Mouse (Mus musculus) neural tube, embryonic 15.5 days (tissue): ENCODE measurements around the gene Ambra1. TPM values are rescaled to one million over a fixed set of nuclear protein-coding genes. Genes with fewer than 3 reads are reported as not detected.

Source experiments
- ATAC-seq: fragments of 200-750 bp; cut with Nextera tagmentation; 2 replicates; pipeline ENCODE4 v1.8.0; 2017; ENCODE audit warnings: mild to moderate bottlenecking, moderate TSS enrichment, moderate library complexity; ENCODE audit not compliant: low FRiP score
- H3K27ac ChIP-seq: fragments of 300-500 bp; sonication (generic); replicated peaks from 2 replicates; pipeline ENCODE4 v1.5.1; 2015; ENCODE audit warnings: mild to moderate bottlenecking, inconsistent platforms
- H3K27me3 ChIP-seq: fragments of 300-500 bp; sonication (generic); replicated peaks from 2 replicates; pipeline ENCODE4 v1.6.1; 2015; ENCODE audit warnings: inconsistent platforms
- H3K36me3 ChIP-seq: fragments of 300-500 bp; sonication (generic); 2 replicates; pipeline ENCODE4 v1.6.1; 2015; ENCODE audit warnings: inconsistent platforms
- H3K4me1 ChIP-seq: fragments of 300-500 bp; sonication (generic); 2 replicates; pipeline ENCODE4 v1.6.1; 2015; ENCODE audit warnings: inconsistent platforms
- H3K4me2 ChIP-seq: fragments of 300-500 bp; sonication (generic); 2 replicates; pipeline ENCODE4 v1.6.1; 2015; ENCODE audit warnings: inconsistent platforms, mild to moderate bottlenecking, moderate library complexity
- H3K4me3 ChIP-seq: fragments of 300-500 bp; sonication (generic); replicated peaks from 2 replicates; pipeline ENCODE4 v1.5.1; 2015; ENCODE audit warnings: mild to moderate bottlenecking, inconsistent platforms
- H3K9ac ChIP-seq: fragments of 300-500 bp; sonication (generic); replicated peaks from 2 replicates; pipeline ENCODE4 v1.6.1; 2015; ENCODE audit warnings: mild to moderate bottlenecking, inconsistent platforms
- H3K9me3 ChIP-seq: fragments of 300-500 bp; sonication (generic); replicated peaks from 2 replicates; pipeline ENCODE4 v1.6.1; 2016; ENCODE audit warnings: inconsistent platforms
- WGBS: fragments of 180-500 bp; shearing (Covaris S2); methylation state at CpG from one replicate; pipeline ENCODE4 v1.1.7; 2015; ENCODE audit warnings: mixed read lengths; 5-methylcytosine and 5-hydroxymethylcytosine counted together
- polyA plus RNA-seq: library from polyadenylated mRNA; unstranded; fragments of >200 nt; fragmentation: Nextera tagmentation; extraction: Ambion mirVana; gene quantifications from 2 replicates; pipeline ENCODE4 v1.2.1, GENCODE M21; 2015

The Ambra1 gene
- polyA plus RNA-seq, 1 experiment from 2014 or later, result 22.0 TPM

DNA sequence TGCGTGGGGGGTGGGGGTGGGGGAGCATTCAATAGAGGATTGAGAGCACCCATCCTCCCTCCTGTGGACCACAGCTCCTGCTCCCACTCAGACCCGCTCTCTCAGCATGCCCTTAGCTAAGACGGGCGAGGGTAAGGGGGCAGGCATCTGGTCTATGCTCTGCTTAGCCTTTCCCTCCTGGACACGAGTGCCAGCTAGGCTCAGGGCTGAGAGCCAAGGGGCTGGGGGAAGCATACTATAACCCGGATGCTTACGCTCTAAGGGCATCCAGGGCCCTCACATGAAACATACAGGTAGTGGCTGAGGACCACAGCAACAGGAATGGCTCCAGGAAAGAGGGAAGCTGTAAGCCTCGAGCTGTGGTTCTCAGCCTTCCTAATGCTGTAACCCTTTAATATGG is 228.1 kb downstream of the Ambra1 start:
- 83% methylated on average over 8 of the region's 8 CpGs for WGBS

DNA sequence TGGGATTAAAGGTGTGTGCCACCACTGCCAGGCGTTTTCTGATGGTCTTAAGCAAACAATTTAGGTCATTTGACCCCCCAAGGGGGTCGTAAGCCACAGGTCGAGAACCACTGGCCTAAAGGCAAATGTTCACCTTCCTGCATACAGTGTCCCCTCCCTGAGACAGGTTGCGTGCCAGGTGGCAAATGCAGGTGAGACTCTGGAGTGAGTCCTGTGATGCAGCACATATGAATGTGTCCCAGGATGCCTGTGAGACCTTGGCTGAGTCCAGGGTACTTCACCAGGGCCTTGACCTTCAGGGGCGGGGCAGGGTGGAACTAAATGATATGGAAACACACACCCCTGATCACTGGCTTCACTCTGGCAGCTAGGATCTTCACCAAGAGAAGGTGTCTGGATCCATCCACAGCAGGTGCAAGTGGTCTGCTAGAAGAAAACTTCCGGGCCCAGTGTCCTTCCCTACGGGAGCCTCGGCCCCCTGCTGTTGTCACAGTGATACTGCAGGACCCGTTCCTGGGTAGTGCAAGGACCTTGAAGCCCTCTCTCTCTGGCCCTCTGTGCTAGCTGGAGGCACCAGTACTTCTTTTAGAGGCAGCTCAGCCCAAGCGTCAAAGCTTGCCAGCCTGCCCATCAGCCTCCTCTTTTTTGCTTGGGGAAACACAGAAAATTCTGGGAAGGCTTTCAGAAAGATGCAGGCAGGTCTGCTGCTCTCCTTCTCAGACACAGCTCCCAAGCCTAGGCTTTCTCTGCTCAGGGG is 228.9 kb downstream of the Ambra1 start:
- no peak overlapping the region for H3K4me3 ChIP-seq
- H3K36me3 ChIP-seq, result no peaks in the 10 kb centered on the region
- no peak overlapping the region for H3K9ac ChIP-seq
- H3K9me3 ChIP-seq, result no peaks in the 10 kb centered on the region
- no peak overlapping the region for H3K27ac ChIP-seq
- no peak overlapping the region for H3K4me2 ChIP-seq
- no peak for ATAC-seq
- H3K4me1 ChIP-seq, result peaks cover 66% of the 10 kb centered on the region
- no peaks in the 10 kb centered on the region for H3K27me3 ChIP-seq
- 49% methylated on average over 10 of the region's 10 CpGs for WGBS

More for the DNA sequence above, 228.1 kb downstream of the Ambra1 start:
- H3K4me3 ChIP-seq, result no peak overlapping the region
- no peak overlapping the region for H3K9ac ChIP-seq
- no peaks in the 10 kb centered on the region for H3K36me3 ChIP-seq
- no peaks in the 10 kb centered on the region for H3K9me3 ChIP-seq
- peaks cover 72% of the 10 kb centered on the region for H3K4me1 ChIP-seq
- ATAC-seq, result no peak
- no peaks in the 10 kb centered on the region for H3K27me3 ChIP-seq
- no peak overlapping the region for H3K4me2 ChIP-seq
- no peak overlapping the region for H3K27ac ChIP-seq

DNA sequence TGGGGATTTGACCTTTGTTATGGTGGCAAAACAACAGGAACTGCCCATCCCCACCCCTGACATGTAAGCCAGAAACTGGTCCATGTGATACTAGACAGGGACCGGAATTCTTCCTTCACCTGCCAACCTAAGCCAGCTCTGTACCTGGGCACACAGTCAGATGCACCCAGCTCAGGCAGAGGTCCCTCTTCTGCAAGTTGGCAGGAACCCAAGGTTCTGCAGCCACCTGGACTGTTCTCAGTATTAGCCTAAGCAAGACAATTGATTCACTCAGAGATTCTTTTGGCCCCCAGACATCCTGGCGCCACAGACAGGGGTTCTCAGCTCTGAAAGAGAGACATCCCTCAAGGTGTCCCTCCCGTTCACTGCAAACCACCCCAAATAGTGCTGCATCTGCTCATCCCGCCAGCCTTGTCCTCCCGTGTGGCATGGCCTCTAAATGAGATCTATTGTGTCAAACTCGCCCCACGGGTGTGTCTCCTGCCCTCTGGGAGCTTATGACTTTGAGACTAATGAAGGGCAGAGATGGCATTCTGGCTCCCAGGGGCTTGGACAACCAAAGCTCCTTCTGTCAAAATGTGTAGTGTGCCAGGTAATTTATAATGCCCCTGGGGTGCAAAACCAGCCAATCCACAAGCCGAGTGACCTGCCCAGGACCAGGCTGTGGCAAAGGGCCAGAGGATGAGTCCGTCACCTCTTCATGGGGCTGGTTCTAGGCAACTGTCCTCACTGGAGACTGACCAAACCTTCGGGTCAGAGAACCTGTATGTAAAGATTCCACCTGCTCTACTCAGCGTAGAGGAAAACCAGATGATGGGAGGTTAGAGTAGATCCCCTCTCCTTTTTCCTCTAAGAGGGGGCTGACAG is 229.8 kb downstream of the Ambra1 start:
- Histone ChIP-seq H3K9me3 (no peaks in the 10 kb centered on the region), H3K36me3 (no peaks in the 10 kb centered on the region), H3K9ac (no peak overlapping the region; the same call in 1 of the 2 replicates), H3K27ac (no peak overlapping the region), H3K4me2 (no peak overlapping the region), H3K4me3 (no peak overlapping the region), H3K27me3 (no peaks in the 10 kb centered on the region), H3K4me1 (peaks cover 63% of the 10 kb centered on the region)
- no peak for ATAC-seq
- 55% methylated on average over 11 of the region's 11 CpGs for WGBS

DNA sequence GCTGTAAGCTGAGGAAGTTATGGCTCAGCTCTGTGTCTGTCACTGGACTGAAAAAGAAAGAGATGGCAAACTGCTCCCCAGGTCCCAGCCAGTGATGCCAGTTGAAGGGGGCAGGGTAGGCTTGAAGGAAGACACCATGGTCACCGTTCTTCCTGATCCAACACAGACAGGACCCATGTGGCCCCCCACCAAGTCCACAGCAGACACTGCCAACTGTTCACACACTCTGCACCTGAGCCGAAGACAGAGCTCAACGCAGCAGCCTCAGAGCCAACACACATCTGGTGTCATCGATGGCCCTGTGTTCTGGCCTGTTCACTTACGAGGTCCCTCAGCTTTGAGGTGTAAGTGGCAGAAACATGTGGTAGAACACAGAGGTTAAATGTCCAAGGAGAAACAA is 230.5 kb downstream of the Ambra1 start:
- Histone ChIP-seq H3K36me3 (no peaks in the 10 kb centered on the region), H3K27me3 (0 out of 2 replicates have a peak, but pooled peaks cover 4% of the 10 kb centered on the region), H3K27ac (no peak overlapping the region), H3K4me1 (peaks cover 58% of the 10 kb centered on the region), H3K4me2 (no peak overlapping the region), H3K4me3 (no peak overlapping the region), H3K9ac (no peak overlapping the region; the same call in 1 of the 2 replicates), H3K9me3 (no peaks in the 10 kb centered on the region)
- WGBS, result 81% methylated on average over 5 of the region's 5 CpGs
- no peak for ATAC-seq

DNA sequence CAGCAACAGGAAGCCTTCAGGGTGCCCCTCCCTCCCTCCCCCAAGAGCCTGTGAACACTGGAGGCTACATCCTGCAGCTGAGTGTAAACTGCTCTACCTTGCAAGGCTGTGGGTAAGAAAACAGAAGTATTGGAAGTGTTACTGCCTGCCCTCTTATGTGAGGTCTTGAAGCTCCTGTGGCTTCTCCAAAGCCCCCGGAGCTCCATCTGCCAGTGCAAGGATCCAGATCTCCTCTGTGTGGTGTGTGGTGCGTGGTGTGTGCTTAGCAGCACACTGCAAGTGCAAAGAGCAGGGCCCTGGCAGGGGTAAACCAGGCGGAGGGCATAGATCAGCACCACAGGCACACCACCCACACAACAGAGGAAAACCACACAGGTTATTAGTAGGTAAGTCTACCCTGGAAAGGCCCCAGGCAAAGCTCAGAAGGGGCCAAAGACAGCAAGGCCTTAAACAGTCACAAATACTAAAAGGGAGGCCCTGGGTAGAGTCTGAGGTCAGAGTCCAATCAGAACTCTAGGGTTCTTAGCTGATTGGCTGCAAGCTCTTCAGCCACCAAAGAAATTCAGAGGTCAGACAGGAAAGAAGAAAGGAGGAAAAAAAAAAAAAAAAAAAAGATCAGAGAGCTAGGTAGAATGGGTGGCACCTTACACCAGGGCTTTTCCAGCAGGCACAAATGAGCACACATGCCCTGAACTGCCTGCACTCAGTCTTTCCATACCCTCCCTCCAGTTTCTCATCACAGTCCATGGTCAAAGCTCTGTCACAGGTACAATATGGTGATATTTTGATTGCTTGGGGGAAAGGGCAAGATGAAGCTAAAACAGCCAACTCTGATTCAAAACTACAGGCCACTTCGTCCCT is 232.2 kb downstream of the Ambra1 start:
- peak overlapping the region; percentile 92 for H3K9ac ChIP-seq
- H3K9me3 ChIP-seq, result no peaks in the 10 kb centered on the region
- peak overlapping the region; percentile 86 for H3K4me2 ChIP-seq
- peak overlapping the region; percentile 89 for H3K4me3 ChIP-seq
- peaks cover 52% of the 10 kb centered on the region for H3K4me1 ChIP-seq
- H3K36me3 ChIP-seq, result no peaks in the 10 kb centered on the region
- 0 out of 2 replicates have a peak, but pooled peaks cover 6% of the 10 kb centered on the region for H3K27me3 ChIP-seq
- no peak for ATAC-seq
- H3K27ac ChIP-seq, result peak overlapping the region; percentile 77; the same call in 1 of the 2 replicates
- 58% methylated on average over 4 of the region's 4 CpGs for WGBS

DNA sequence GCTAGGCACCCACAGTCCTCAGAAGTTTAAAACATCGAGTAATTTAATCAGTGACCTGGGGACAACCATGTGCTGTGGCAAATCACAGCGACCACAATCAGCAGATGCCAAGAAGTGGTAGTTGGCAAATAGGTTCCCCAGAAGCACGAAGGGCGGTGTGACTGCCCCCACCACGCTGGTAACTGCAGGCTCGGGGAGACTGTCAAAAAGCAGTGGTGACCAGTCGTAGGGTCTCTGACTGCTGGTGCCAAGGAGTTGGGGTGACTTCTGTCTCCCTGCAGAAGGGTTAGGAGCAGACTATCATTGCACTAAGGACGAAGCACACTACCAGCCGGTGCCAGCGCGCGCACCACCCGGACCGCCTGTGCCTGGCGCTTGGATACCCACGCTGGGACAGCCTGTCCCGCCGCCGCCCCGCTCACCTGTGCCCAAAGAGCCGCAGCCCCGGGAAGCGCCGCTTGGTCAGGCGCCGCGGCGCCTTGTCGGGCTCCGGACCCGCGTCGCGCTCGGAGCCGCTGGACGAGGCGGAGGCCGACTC is 233.0 kb downstream of the Ambra1 start:
- peak overlapping the region; percentile 89 for H3K4me3 ChIP-seq
- H3K9me3 ChIP-seq, result no peaks in the 10 kb centered on the region
- 0 out of 2 replicates have a peak, but pooled peaks cover 6% of the 10 kb centered on the region for H3K27me3 ChIP-seq
- peak overlapping the region; percentile 86 for H3K4me2 ChIP-seq
- H3K36me3 ChIP-seq, result no peaks in the 10 kb centered on the region
- H3K27ac ChIP-seq, result peak overlapping the region; percentile 77
- peaks cover 44% of the 10 kb centered on the region for H3K4me1 ChIP-seq
- 0% methylated on average over 23 of the region's 39 CpGs for WGBS
- ATAC-seq, result peak; percentile 59
- peak overlapping the region; percentile 92 for H3K9ac ChIP-seq

DNA sequence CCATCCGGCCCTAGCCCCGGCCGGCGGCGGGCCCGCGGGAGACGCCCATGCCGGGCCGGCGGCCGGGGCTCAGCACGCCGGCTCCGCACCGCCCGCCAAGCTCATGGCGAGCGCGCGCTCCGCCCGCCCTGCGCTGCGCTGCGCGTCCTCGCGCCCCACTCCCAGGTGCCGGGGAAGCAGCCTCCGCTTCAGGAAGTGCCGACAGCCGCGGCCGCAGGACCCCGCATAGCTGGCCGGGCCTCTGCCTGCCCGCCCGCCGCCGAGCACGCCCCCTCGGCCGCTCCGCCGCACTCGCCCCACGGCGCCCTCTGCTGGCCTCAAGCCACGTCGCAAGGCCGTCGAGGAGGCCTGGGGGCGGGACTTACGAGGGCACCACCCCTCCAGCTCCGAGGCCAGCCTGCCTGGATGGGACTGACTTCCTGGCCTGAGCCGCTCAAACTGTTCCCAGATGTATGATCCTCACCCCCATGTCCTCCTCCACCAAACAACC is 233.6 kb downstream of the Ambra1 start:
- ATAC-seq, result peak; percentile 93
- 1% methylated on average over 37 of the region's 57 CpGs for WGBS
- Histone ChIP-seq H3K9ac (peak overlapping the region; percentile 92), H3K9me3 (no peaks in the 10 kb centered on the region), H3K27ac (peak overlapping the region; percentile 77), H3K4me2 (peak overlapping the region; percentile 86), H3K4me1 (peaks cover 42% of the 10 kb centered on the region), H3K4me3 (peak overlapping the region; percentile 89), H3K27me3 (0 out of 2 replicates have a peak, but pooled peaks cover 6% of the 10 kb centered on the region), H3K36me3 (no peaks in the 10 kb centered on the region)

DNA sequence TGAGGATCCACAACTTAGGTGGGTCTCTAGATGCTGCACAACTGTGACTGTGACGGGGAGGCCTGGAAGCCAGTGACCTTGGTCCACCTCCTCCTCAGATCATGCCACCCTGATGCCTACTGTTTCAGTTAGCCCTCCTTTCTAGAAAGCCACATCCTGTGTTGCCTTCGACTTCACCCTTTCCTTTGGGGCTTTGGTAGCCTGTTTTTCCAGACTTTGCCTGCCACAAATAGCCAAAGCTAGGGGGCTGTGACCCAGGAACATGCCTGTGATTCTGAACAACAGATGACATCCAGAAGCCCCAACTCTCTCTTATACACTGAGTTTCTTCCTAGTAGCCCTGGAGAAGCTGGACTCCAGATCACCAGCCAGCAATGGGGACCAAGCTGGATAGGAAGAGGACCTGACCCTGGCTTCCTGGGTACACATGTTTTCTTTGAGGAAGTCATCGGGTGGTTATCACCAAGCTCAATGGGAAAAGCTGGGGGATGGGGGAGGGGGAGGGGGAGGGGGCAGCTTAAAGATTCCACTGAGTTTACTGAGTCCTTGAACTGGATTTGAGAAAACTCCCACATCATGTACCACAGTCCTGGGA is 234.8 kb downstream of the Ambra1 start:
- peaks cover 30% of the 10 kb centered on the region for H3K4me1 ChIP-seq
- WGBS, result 81% methylated on average over 3 of the region's 3 CpGs
- H3K27me3 ChIP-seq, result 0 out of 2 replicates have a peak, but pooled peaks cover 6% of the 10 kb centered on the region
- no peaks in the 10 kb centered on the region for H3K36me3 ChIP-seq
- H3K4me2 ChIP-seq, result peak overlapping the region; percentile 28
- no peak overlapping the region for H3K27ac ChIP-seq
- no peak for ATAC-seq
- H3K9ac ChIP-seq, result no peak overlapping the region
- no peak overlapping the region for H3K4me3 ChIP-seq
- no peaks in the 10 kb centered on the region for H3K9me3 ChIP-seq

DNA sequence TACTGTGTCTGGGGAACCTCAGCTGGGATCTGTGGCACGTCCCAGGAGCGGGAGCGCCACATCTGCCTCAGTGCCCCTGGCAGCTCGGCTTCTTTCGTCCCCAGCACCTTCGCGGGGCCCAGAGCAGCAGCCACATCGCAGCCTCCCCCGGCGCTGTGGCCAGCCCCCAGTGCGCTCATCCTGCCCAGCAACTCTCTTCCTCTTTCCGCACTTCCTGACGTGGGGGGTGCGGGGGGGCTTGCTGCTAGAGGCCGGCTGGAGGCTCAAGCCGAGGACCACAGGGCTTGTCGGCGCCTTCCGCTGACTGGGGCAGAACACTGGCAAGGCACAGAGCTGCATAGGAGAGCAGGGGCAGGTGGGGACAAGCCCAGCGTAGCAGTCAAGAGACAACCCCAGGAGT is 235.5 kb downstream of the Ambra1 start:
- peak overlapping the region; percentile 28 for H3K4me2 ChIP-seq
- no peaks in the 10 kb centered on the region for H3K9me3 ChIP-seq
- H3K36me3 ChIP-seq, result no peaks in the 10 kb centered on the region
- H3K4me3 ChIP-seq, result peak overlapping the region; percentile 14
- H3K9ac ChIP-seq, result no peak overlapping the region
- H3K4me1 ChIP-seq, result peaks cover 23% of the 10 kb centered on the region
- 23% methylated on average over 20 of the region's 20 CpGs for WGBS
- no peak overlapping the region for H3K27ac ChIP-seq
- 0 out of 2 replicates have a peak, but pooled peaks cover 6% of the 10 kb centered on the region for H3K27me3 ChIP-seq
- no peak for ATAC-seq

DNA sequence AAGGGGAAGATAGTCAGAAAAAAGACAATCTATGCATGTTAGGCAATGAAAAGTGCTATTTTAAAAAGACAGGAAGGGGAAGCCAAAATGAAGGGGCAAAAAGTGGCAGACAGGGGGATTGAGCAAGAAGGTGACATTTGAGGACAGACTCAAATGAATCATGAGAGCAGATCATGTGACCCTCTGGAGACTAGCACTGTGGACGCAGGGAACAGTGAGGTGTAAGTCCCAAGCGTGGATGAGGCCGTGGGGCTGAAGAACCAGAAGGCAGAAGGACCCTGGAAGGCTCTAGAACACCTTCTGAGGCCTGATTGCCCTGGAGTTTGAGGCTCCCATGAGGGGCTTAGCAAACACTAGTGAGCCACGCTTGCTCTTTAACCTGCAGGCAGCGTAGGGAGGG is 236.4 kb downstream of the Ambra1 start:
- Histone ChIP-seq H3K4me2 (no peak overlapping the region), H3K27ac (no peak overlapping the region), H3K4me3 (no peak overlapping the region), H3K9me3 (no peaks in the 10 kb centered on the region), H3K9ac (no peak overlapping the region), H3K36me3 (no peaks in the 10 kb centered on the region), H3K4me1 (peaks cover 23% of the 10 kb centered on the region), H3K27me3 (0 out of 2 replicates have a peak, but pooled peaks cover 6% of the 10 kb centered on the region)
- ATAC-seq, result no peak
- WGBS, result 90% methylated on average over 5 of the region's 5 CpGs
